Mouse (Mus musculus) embryonic facial prominence, embryonic 10.5 days (tissue): ENCODE results near the gene Omg. TPM values are rescaled to one million over a fixed set of nuclear protein-coding genes. Genes with fewer than 3 reads are reported as not detected.

ENCODE experiments used
- polyA plus RNA-seq: library from polyadenylated mRNA; unstranded; fragments of >200 nt; fragmentation: Nextera tagmentation; extraction: Ambion mirVana; gene quantifications from 2 replicates; pipeline ENCODE4 v1.2.1, GENCODE M21; 2016

The Omg gene
- polyA plus RNA-seq, 1 experiment from 2014 or later = 0.12 TPM

Other genes starting within 250 kb of the Omg start
- 270 and 301 TPM in 2 replicates for gene Wsb1, start 249.4 kb downstream of the Omg start, polyA plus RNA-seq
- gene Gm9964, start 207.2 kb downstream of the Omg start, polyA plus RNA-seq = not detected in 2 replicates
- gene Nf1, start 164.4 kb downstream of the Omg start, polyA plus RNA-seq = 6.5 and 7.7 TPM in 2 replicates
- gene Evi2b, start 19.7 kb upstream of the Omg start, polyA plus RNA-seq = 0.23 TPM in 1 of 2 replicates, not detected in the other
- gene Evi2, start 26.5 kb upstream of the Omg start, polyA plus RNA-seq = 1.1 and 1.5 TPM in 2 replicates
- gene Evi2a, start 26.5 kb upstream of the Omg start, polyA plus RNA-seq = 1.6 and 3.0 TPM in 2 replicates
- gene Rab11fip4, start 87.1 kb upstream of the Omg start, polyA plus RNA-seq = 15.8 and 16.3 TPM in 2 replicates